Mouse (Mus musculus) thymus, adult 2 months (tissue): Measurements from ENCODE around the gene Reep6. TPM values are rescaled to one million over a fixed set of nuclear protein-coding genes. Genes with fewer than 3 reads are reported as not detected.
A peak's percentile ranks its signal among the peaks of the same experiment; 100 is the strongest.

Source experiments
- DNase-seq: peaks from one replicate; pipeline ENCODE4 v3.0.0; 2021
- H3K27ac ChIP-seq: fragments of 200-500 bp; 2 replicates; pipeline ENCODE4 v1.5.1; 2012; ENCODE audit warnings: low read length, control low read depth; ENCODE audit not compliant: control insufficient read depth, insufficient read depth
- H3K27me3 ChIP-seq: fragments of 200-500 bp; 2 replicates; pipeline ENCODE4 v1.6.1; 2012; ENCODE audit warnings: mild to moderate bottlenecking, low read length, moderate library complexity, mixed read lengths; ENCODE audit not compliant: control insufficient read depth, insufficient read depth
- H3K36me3 ChIP-seq: fragments of 200-500 bp; 2 replicates; pipeline ENCODE4 v1.6.1; 2012; ENCODE audit warnings: mild to moderate bottlenecking, low read length, moderate library complexity; ENCODE audit not compliant: control insufficient read depth, insufficient read depth
- H3K4me1 ChIP-seq: fragments of 200-500 bp; replicated peaks from 2 replicates; pipeline ENCODE4 v1.6.1; 2012; ENCODE audit warnings: low read length; ENCODE audit not compliant: control insufficient read depth, insufficient read depth
- H3K4me3 ChIP-seq: fragments of 200-500 bp; 2 replicates; pipeline ENCODE4 v1.5.1; 2012; ENCODE audit warnings: mild to moderate bottlenecking, low read length, control low read depth, moderate library complexity; ENCODE audit not compliant: control insufficient read depth, insufficient read depth
- CTCF ChIP-seq: fragments of 200-500 bp; IDR thresholded peaks from 2 replicates; pipeline ENCODE4 v1.5.1; 2012; ENCODE audit warnings: mild to moderate bottlenecking, control low read depth, low read length, moderate library complexity, borderline replicate concordance; ENCODE audit not compliant: control insufficient read depth, poor library complexity, insufficient read depth; ENCODE audit errors: extremely low read depth
- POLR2A ChIP-seq: fragments of 200-500 bp; IDR thresholded peaks from 2 replicates; pipeline ENCODE4 v1.6.1; 2012; ENCODE audit warnings: mild to moderate bottlenecking, low read length, control low read depth, moderate library complexity; ENCODE audit not compliant: control insufficient read depth, poor library complexity, insufficient read depth; ENCODE audit errors: extremely low read depth
- WGBS: fragments of 180-500 bp; shearing (Covaris S2); methylation state at CpG from one replicate; pipeline ENCODE4 v1.1.7; 2018; 5-methylcytosine and 5-hydroxymethylcytosine counted together
- polyA plus RNA-seq: library from polyadenylated mRNA; depleted of rRNA; stranded (reverse); fragments of >200 nt; gene quantifications from 2 replicates; pipeline ENCODE4 v1.2.3, GENCODE M21; 2012

Reep6 gene
- polyA plus RNA-seq, 1 experiment, result 2.0 TPM

GRCm38 (mm10) chr10:80350292-80350691 lies 20.5 kb downstream of the Reep6 start:
- Histone ChIP-seq H3K36me3 (no peaks in the 10 kb centered on the region), H3K4me1 (peaks cover 6% of the 10 kb centered on the region), H3K27ac (no peak overlapping the region), H3K27me3 (peaks cover 11% of the 10 kb centered on the region; the same call in 1 of the 2 replicates), H3K4me3 (no peak overlapping the region)
- DNase-seq, result peak; percentile 86
- TF ChIP-seq CTCF (peak; percentile 92), POLR2A (0 out of 2 replicates have a peak, but pooled peaks have one; percentile 14)
- WGBS, result 5% methylated on average over 7 of the region's 7 CpGs

DNA sequence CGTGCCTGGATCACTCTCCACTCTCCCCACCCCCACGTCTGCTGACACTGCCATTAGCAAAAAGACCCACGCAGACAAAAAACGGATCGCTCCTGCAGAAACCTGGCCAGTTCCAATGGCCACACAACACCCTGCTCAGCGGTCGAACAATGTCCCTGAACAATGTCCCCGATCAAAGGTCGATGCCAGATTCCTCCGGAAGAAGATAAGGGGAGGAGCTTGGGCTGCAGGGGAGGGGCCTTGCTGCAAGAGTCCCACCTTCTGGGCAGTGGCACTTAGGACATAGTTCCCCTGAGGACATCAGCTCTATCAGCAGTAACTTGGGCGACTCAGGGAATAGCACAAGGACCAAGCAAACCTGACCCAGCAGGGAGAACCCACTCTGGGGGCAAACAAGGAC lies 22.1 kb downstream of the Reep6 start:
- no peak overlapping the region for H3K27ac ChIP-seq
- no peaks in the 10 kb centered on the region for H3K36me3 ChIP-seq
- 0 out of 2 replicates have a peak, but pooled peaks cover 4% of the 10 kb centered on the region for H3K4me1 ChIP-seq
- TF ChIP-seq POLR2A, result no peak
- no peak for TF ChIP-seq CTCF
- H3K4me3 ChIP-seq, result no peak overlapping the region
- H3K27me3 ChIP-seq, result peaks cover 18% of the 10 kb centered on the region; the same call in 1 of the 2 replicates
- no peak for DNase-seq
- 42% methylated on average over 11 of the region's 11 CpGs for WGBS

DNA sequence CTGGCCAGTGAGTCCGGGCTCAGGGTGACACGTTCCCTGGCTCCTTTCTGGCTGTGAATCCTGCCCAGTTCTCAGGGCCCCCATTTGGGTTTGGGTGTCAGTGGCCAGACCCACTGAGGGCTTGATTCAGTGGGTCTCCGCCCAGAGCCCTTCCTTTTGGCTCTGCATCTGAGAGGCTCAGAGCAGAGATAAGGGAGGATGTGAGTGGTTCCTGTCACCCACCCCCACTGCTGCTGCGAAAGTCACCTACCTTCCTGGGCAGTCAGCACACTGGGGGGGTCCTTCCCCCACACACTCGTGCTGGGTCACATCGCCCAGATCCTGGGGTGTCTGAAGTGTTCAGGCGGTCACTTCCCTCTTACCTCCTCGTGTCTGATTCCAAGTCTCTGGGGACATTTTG lies 23.0 kb downstream of the Reep6 start:
- no peak for TF ChIP-seq POLR2A
- TF ChIP-seq CTCF, result no peak
- WGBS, result 50% methylated on average over 8 of the region's 8 CpGs
- Histone ChIP-seq H3K36me3 (no peaks in the 10 kb centered on the region), H3K27ac (no peak overlapping the region), H3K27me3 (peaks cover 19% of the 10 kb centered on the region), H3K4me3 (no peak overlapping the region), H3K4me1 (0 out of 2 replicates have a peak, but pooled peaks cover 4% of the 10 kb centered on the region)
- DNase-seq, result no peak

- TF ChIP-seq CTCF, result no peak
- no peak for TF ChIP-seq POLR2A
- H3K4me3 ChIP-seq, result no peak overlapping the region
- no peaks in the 10 kb centered on the region for H3K4me1 ChIP-seq
- H3K36me3 ChIP-seq, result no peaks in the 10 kb centered on the region
- H3K27me3 ChIP-seq, result peaks cover 18% of the 10 kb centered on the region
- no peak overlapping the region for H3K27ac ChIP-seq
- 30% methylated on average over 9 of the region's 9 CpGs for WGBS
- DNase-seq, result no peak
Observed at GRCm38 (mm10) chr10:80355431-80355830, 25.7 kb downstream of the Reep6 start.

- no peak for DNase-seq
- Histone ChIP-seq H3K4me1 (no peaks in the 10 kb centered on the region), H3K27ac (no peak within 1 kb of the TSS), H3K36me3 (no peaks in the 10 kb centered on the region), H3K27me3 (peaks cover 18% of the 10 kb centered on the region), H3K4me3 (no peak within 1 kb of the TSS)
- TF ChIP-seq CTCF (no peak), POLR2A (no peak)
- 5% methylated on average over 53 of the region's 53 CpGs for WGBS
Observed at GRCm38 (mm10) chr10:80356001-80356682, 26.4 kb downstream of the Reep6 start, which contains the start of gene Plk5. Plk5 (plus strand) TSS chr10:80356459.

- Histone ChIP-seq H3K36me3 (no peaks in the 10 kb centered on the region), H3K4me1 (no peaks in the 10 kb centered on the region), H3K27ac (no peak overlapping the region), H3K27me3 (peaks cover 18% of the 10 kb centered on the region), H3K4me3 (no peak overlapping the region)
- no peak for DNase-seq
- 7% methylated on average over 34 of the region's 34 CpGs for whole genome bisulfite sequencing
- TF ChIP-seq POLR2A (no peak), CTCF (no peak)
Observed at GRCm38 (mm10) chr10:80356737-80357136, 27.0 kb downstream of the Reep6 start.

GRCm38 (mm10) chr10:80357336-80357735 lies 27.6 kb downstream of the Reep6 start:
- no peak overlapping the region for H3K4me3 ChIP-seq
- no peaks in the 10 kb centered on the region for H3K36me3 ChIP-seq
- no peak overlapping the region for H3K27ac ChIP-seq
- no peak for DNase-seq
- WGBS, result 35% methylated on average over 7 of the region's 7 CpGs
- H3K4me1 ChIP-seq, result no peaks in the 10 kb centered on the region
- H3K27me3 ChIP-seq, result peaks cover 18% of the 10 kb centered on the region
- TF ChIP-seq POLR2A (no peak), CTCF (no peak)
